Mouse (Mus musculus) liver, embryonic 14.5 days (tissue): ENCODE data around the gene Phospho2. TPM values are rescaled to one million over a fixed set of nuclear protein-coding genes. Genes with fewer than 3 reads are reported as not detected.
A peak's percentile ranks its signal among the peaks of the same experiment; 100 is the strongest.

Experiments
- ATAC-seq: fragments of 200-750 bp; cut with Nextera tagmentation; 2 replicates; pipeline ENCODE4 v1.8.0; 2017; ENCODE audit warnings: moderate number of reproducible peaks, mild to moderate bottlenecking, moderate library complexity; ENCODE audit not compliant: insufficient read depth
- DNase-seq, 3 experiments: peaks; one replicate each; pipeline ENCODE4 v3.0.0-alpha.2; 2012 to 2013; ENCODE audit warnings: low read depth in 3 of 3, low spot score in 3 of 3
- H3K27ac ChIP-seq: fragments of 300-500 bp; sonication (generic); 2 replicates; pipeline ENCODE4 v1.5.1; 2014; ENCODE audit warnings: moderate library complexity, mild to moderate bottlenecking, control low read depth, inconsistent platforms
- H3K27me3 ChIP-seq: fragments of 300-500 bp; sonication (generic); 2 replicates; pipeline ENCODE4 v1.6.1; 2014; ENCODE audit warnings: mild to moderate bottlenecking, low read length, moderate library complexity; ENCODE audit not compliant: control insufficient read depth, insufficient read depth
- H3K36me3 ChIP-seq: fragments of 300-500 bp; sonication (generic); replicated peaks from 2 replicates; pipeline ENCODE4 v1.6.1; 2014; ENCODE audit warnings: low read depth; ENCODE audit not compliant: control insufficient read depth, insufficient read depth
- H3K4me1 ChIP-seq, 2 experiments: fragments of 200-500 bp in 1 of 2; fragments of 300-500 bp in 1 of 2; sonication (generic) in 1 of 2; replicated peaks; 2 replicates each; pipeline ENCODE4 v1.6.1; 2012 to 2014; ENCODE audit warnings: antibody characterized with exemption in 1 of 2, inconsistent platforms in 1 of 2, low read length in 1 of 2; ENCODE audit not compliant: control insufficient read depth in 2 of 2, insufficient read depth in 2 of 2
- H3K4me2 ChIP-seq: fragments of 300-500 bp; sonication (generic); 2 replicates; pipeline ENCODE4 v1.6.1; 2014; ENCODE audit warnings: low read depth, mild to moderate bottlenecking, control low read depth, moderate library complexity
- H3K4me3 ChIP-seq, 2 experiments: fragments of 200-500 bp in 1 of 2; fragments of 300-500 bp in 1 of 2; sonication (generic) in 1 of 2; 2 replicates each; pipeline ENCODE4 v1.5.1; 2012 to 2014; ENCODE audit warnings: low read depth in 2 of 2, low read length in 2 of 2, mild to moderate bottlenecking in 2 of 2, control low read depth in 1 of 2, inconsistent platforms in 1 of 2, moderate library complexity in 1 of 2; ENCODE audit not compliant: insufficient read depth in 1 of 2
- H3K9ac ChIP-seq: fragments of 300-500 bp; sonication (generic); replicated peaks from 2 replicates; pipeline ENCODE4 v1.6.1; 2014; ENCODE audit warnings: mild to moderate bottlenecking, control low read depth, moderate library complexity
- H3K9me3 ChIP-seq: fragments of 300-500 bp; sonication (generic); 2 replicates; pipeline ENCODE4 v1.6.1; 2016; ENCODE audit warnings: low read length, mixed read lengths; ENCODE audit not compliant: control insufficient read depth
- CTCF ChIP-seq: IDR thresholded peaks from 2 replicates; pipeline ENCODE4 v1.5.1; 2016; ENCODE audit warnings: antibody characterized with exemption, low read depth, control low read depth
- EP300 ChIP-seq: IDR thresholded peaks from 2 replicates; pipeline ENCODE4 v1.6.1; 2016; ENCODE audit warnings: antibody characterized with exemption, low read depth
- WGBS: fragments of 180-500 bp; shearing (Covaris S2); extraction: QIAGEN DNeasy Blood & Tissue Kit; methylation state at CpG from one replicate; pipeline ENCODE4 v1.1.7; 2014; ENCODE audit not compliant: insufficient replicate concordance; 5-methylcytosine and 5-hydroxymethylcytosine counted together
- polyA plus RNA-seq, 2 experiments: library from polyadenylated mRNA; depleted of rRNA in 1 of 2; stranded (reverse) in 1 of 2; unstranded in 1 of 2; fragments of >200 nt; fragmentation: Nextera tagmentation in 1 of 2; extraction: Ambion mirVana in 1 of 2; gene quantifications; 2 replicates each; pipeline versions ENCODE4 v1.2.1 to v1.2.3; 2012 to 2014

Gene Phospho2
- polyA plus RNA-seq, 2 experiments, result 9.2 to 14.8 TPM

GRCm38 (mm10) chr2:69773331-69773730 is 16.1 kb upstream of the Phospho2 start:
- DNase-seq (no peak), ATAC-seq (no peak)
- Histone ChIP-seq H3K4me3 (no peak overlapping the region), H3K36me3 (no peaks in the 10 kb centered on the region), H3K27ac (no peak overlapping the region), H3K9ac (no peak overlapping the region), H3K27me3 (no peaks in the 10 kb centered on the region), H3K9me3 (no peaks in the 10 kb centered on the region), H3K4me1 (no peaks in the 10 kb centered on the region), H3K4me2 (no peak overlapping the region)
- 84% methylated on average over 3 of the region's 3 CpGs for WGBS
- no peak for TF ChIP-seq EP300
- TF ChIP-seq CTCF, result no peak

- DNase-seq (no peak), ATAC-seq (no peak)
- WGBS, result 35% methylated on average over 7 of the region's 7 CpGs
- H3K9ac ChIP-seq, result no peak overlapping the region
- no peaks in the 10 kb centered on the region for H3K36me3 ChIP-seq
- H3K4me3 ChIP-seq, result no peak overlapping the region
- H3K4me1 ChIP-seq, result no peaks in the 10 kb centered on the region
- H3K27ac ChIP-seq, result no peak overlapping the region
- no peak overlapping the region for H3K4me2 ChIP-seq
- no peaks in the 10 kb centered on the region for H3K9me3 ChIP-seq
- H3K27me3 ChIP-seq, result no peaks in the 10 kb centered on the region
- TF ChIP-seq EP300, result no peak
These were observed 11.2 kb upstream of the Phospho2 start for GRCm38 (mm10) chr2:69777985-69778835.

GRCm38 (mm10) chr2:69778836-69779177 is 10.6 kb upstream of the Phospho2 start:
- H3K4me2 ChIP-seq, result no peak overlapping the region
- DNase-seq (no peak), ATAC-seq (no peak)
- H3K9ac ChIP-seq, result no peak overlapping the region
- no peaks in the 10 kb centered on the region for H3K27me3 ChIP-seq
- TF ChIP-seq CTCF, result peak; percentile 59
- TF ChIP-seq EP300, result no peak
- H3K4me1 ChIP-seq, result no peaks in the 10 kb centered on the region
- no peak overlapping the region for H3K27ac ChIP-seq
- H3K9me3 ChIP-seq, result no peaks in the 10 kb centered on the region
- WGBS, result 38% methylated on average over 5 of the region's 5 CpGs
- no peak overlapping the region for H3K4me3 ChIP-seq
- no peaks in the 10 kb centered on the region for H3K36me3 ChIP-seq

GRCm38 (mm10) chr2:69788974-69789373 is 449 bp upstream of the Phospho2 start:
- peaks cover 4% of the 10 kb centered on the region for H3K36me3 ChIP-seq
- peak overlapping the region; percentile 37 for H3K27ac ChIP-seq
- no peak for ATAC-seq
- no peaks in the 10 kb centered on the region for H3K27me3 ChIP-seq
- peak overlapping the region; percentile 96 for H3K4me2 ChIP-seq
- DNase-seq, result no peak
- H3K4me3 ChIP-seq, result peak overlapping the region; percentile 70 to 71
- peak overlapping the region; percentile 62 for H3K9ac ChIP-seq
- WGBS, result 25% methylated on average over 9 of the region's 9 CpGs
- H3K9me3 ChIP-seq, result no peaks in the 10 kb centered on the region
- TF ChIP-seq EP300 (no peak), CTCF (no peak)
- H3K4me1 ChIP-seq, result peaks cover 4% of the 10 kb centered on the region in 2 experiments

- peak overlapping the region; percentile 61 for H3K27ac ChIP-seq
- H3K9ac ChIP-seq, result peak overlapping the region; percentile 81
- peaks cover 5% of the 10 kb centered on the region for H3K36me3 ChIP-seq
- under 1% methylated on average over 10 of the region's 10 CpGs for WGBS
- DNase-seq, result peak; percentile 83 to 88 (median 84)
- TF ChIP-seq CTCF (peak; percentile 98), EP300 (no peak)
- peak; percentile 66 for ATAC-seq
- H3K9me3 ChIP-seq, result no peaks in the 10 kb centered on the region
- peak overlapping the region; percentile 96 for H3K4me2 ChIP-seq
- H3K4me1 ChIP-seq, result peaks cover 4% of the 10 kb centered on the region in 2 experiments
- no peaks in the 10 kb centered on the region for H3K27me3 ChIP-seq
- peak overlapping the region; percentile 62 to 71 for H3K4me3 ChIP-seq
These were observed 862 bp downstream of the Phospho2 start for GRCm38 (mm10) chr2:69790285-69790684.
